Mouse (Mus musculus): ENCODE data around the gene Gm20696.

Gene Gm20696

GRCm38 (mm10) chr6:99546416-99546815 lies 120.2 kb downstream of the Gm20696 start:
- DNase-seq: no peak

DNA sequence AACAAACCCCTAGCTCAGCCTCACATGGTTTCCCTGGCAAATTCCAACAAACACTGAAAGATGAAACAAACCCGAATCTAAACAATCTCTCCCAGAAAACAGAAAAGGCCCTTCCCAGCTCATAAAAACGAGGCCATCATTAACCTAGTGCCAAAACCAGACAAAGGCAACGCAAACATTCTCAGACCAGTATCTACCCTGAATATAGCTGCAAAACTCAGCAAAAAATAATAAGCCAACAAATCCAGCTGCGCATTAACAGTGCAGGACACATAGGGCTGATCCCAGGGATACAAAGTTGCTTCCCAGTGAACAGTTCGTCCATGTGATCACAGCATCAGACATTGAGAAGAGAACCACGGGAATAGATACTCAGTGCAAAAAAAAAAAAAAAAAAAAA lies 121.2 kb downstream of the Gm20696 start:
- DNase-seq: no peak

DNA sequence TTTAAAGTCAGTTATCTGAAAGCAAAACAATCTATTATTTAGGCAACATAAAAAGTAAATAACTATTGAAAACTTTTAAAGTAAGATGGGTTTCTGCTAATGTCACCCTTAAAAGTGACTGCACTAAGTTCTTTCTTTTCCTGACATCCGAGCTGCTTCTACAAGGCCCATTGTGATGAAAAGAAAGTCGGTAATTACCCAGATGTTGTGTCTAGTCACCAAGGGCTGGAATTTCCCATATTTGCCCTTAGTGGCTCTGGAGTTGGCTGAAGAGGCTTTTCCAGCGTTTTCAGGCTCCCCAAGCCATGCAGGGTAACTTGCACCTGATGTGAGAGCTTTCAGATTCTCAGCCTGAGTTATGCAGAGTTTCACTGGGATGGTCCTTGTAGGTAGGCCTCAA lies 125.5 kb downstream of the Gm20696 start:
- no peak for DNase-seq

DNA sequence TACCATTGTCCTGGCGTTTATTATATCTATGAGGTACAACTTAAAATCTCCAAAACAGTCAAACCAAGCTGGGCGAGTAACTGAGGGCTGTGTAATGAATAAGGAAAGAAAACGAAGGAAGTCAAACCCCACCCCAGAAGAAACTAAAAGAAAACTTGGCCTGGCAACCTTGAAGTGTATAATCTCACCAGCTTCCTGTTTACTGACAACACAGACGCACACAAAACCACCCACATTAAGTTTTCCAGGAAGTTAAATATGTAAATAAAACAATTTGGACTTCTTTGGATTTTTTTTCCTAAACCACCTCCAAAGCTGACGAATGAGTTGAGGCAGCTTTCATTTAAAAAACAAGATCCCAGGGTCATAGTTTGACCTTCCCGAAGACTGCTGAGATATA lies 125.9 kb downstream of the Gm20696 start:
- no peak for DNase-seq

DNA sequence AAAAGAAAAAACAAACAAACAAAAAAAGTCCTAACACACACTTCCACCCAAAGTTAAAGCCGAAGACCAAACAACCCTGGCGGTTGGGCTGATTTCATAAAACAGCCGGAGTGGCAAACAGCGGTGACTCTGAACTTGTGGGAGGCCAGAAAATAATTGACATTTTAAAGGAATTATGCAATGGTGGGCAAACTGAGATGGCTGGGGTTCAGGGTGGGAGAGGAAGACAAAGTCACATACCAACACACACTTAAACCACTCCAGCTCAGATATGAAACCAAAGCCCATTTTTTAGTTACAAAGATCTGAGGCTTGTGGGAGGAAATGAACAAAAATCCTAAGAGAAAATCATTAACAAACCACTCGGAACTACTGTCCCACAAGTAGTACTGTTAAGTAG lies 126.5 kb downstream of the Gm20696 start:
- no peak for DNase-seq

DNA sequence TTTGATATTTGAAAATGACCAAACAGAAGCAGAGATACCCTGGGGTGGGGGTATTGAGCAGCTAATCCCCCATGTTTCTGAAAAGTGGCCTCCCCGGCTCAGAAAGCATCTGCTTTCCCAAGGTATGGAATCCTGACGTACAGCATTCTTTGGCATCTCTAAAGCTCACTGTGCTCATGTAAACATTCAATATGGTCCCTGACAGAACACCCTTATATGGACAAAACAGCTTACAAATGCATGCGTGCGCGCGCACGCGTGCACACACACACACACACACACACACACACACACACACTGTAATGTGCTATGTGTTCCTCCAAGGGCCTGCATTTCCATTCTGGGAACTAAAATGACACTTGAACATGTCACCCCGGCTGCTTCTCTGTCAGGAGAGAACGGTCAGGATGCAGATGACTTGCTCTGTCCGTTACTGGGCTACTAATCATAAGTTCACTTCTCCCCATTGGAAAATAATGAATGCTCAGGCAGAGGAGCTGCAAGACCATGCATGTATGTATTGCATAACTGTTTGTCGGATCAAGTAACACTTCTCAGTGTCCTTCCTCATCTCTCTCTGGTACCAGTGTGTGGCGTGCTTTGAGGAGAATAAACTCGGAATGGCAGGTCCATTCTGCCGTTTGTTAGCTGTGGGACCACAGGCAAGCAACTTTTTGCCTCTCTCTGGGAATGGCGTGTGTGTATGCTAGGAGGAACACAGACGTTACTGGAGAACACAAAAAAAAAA lies 128.2 kb downstream of the Gm20696 start:
- no peak for DNase-seq

DNA sequence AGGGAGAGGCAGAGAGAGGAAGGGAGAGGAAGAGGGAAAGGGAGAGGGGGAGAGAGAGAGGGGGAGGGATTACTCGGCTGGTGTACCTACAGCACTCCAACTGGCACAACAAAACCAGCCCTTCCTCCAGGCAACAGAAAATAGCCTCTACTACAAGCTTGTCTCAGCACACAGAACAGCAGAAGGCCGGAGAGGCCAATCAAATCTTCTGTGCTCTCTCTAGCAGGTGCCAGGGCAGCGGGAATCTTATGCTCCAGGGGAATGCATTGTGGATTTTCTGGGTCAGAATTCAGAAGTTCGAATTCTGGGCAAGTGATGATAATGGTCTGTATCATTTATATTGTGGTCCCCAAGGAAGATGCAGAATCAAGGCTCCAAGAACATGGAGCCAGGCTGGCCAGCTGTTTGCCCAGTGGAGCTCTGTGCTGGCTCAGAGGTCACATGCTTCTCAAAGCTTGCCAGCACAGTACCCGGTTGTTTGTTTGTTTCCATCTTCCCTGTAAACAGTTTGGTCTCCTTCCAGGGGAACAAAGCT lies 132.3 kb downstream of the Gm20696 start:
- peak; percentile 53 to 65 for DNase-seq

DNA sequence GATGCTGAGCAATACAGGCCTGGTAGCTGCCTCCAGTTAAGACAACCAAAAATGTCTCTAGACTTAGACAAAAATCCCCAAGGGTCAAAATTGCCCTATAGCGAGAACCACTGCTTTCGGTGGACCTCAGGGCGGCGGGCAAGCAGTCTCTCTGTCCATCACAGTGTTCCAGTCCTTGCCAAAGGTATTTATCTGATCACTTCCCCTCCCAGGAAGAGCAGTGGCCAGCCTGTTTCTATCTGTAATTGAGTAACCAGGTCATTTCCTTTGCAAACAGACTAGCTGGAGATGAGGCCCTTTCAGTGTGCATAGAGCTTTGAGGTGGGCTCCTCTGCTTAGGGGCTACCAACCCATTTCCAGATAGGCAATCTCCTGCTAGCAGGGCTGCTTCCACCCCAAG lies 134.1 kb downstream of the Gm20696 start:
- DNase-seq: no peak

GRCm38 (mm10) chr6:99528972-99529371 lies 137.6 kb downstream of the Gm20696 start:
- no peak for DNase-seq

- no peak for DNase-seq
Measured at GRCm38 (mm10) chr6:99527457-99528105, 139.0 kb downstream of the Gm20696 start.

- peak; percentile 28 to 54 for DNase-seq
Measured at GRCm38 (mm10) chr6:99525351-99525750, 141.2 kb downstream of the Gm20696 start.

- no peak for DNase-seq
Measured at GRCm38 (mm10) chr6:99523679-99524370, 142.8 kb downstream of the Gm20696 start.

GRCm38 (mm10) chr6:99523109-99523632 lies 143.4 kb downstream of the Gm20696 start:
- peak in 1 of 2 experiments; percentile 76 for DNase-seq

GRCm38 (mm10) chr6:99522359-99523108 lies 144.1 kb downstream of the Gm20696 start, which contains the start of gene Foxp1:
Foxp1 (minus strand) TSS chr6:99522721.
- peak; percentile 85 to 88 for DNase-seq

DNA sequence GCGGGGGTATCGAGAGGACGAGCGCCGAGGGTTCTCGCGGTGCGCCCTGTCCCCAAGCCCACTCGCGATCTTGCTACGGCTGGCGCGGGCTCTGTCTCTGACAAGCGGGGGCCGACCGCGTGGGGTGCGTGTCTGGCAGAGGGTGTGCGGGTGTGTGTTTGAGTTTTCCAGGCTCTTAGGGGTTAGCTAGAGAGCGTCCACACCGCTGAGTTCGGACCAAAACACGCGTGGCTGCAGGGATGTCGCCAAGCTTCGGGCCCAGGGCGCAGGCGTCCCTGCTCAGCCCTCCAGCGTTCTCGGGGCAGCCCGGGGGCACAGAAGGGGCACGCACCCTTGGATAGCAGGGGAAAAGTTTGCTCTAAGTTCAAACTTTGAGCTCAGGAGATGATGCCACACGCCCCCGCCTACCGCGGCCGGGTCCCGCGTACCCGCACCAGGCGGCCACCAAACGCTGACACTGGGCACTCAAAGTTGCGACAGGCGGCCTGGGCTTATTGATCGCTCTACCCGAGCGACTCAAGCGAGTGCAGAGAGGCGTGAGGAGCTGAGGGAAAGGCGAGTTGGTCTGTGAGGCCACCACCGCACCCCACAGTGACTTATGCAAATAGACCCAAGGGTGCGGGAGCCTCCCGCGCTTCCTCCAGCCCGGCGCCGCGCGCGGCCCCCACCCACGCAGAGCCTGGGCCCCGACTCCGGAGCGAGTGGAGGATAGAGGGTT lies 144.8 kb downstream of the Gm20696 start:
- peak; percentile 63 to 68 for DNase-seq

- DNase-seq: peak; percentile 34 to 61
Measured at GRCm38 (mm10) chr6:99521038-99521640, 145.5 kb downstream of the Gm20696 start.

GRCm38 (mm10) chr6:99520676-99521037 lies 145.9 kb downstream of the Gm20696 start:
- no peak for DNase-seq

GRCm38 (mm10) chr6:99519806-99520675 lies 146.6 kb downstream of the Gm20696 start:
- DNase-seq: peak; percentile 51 to 65

DNA sequence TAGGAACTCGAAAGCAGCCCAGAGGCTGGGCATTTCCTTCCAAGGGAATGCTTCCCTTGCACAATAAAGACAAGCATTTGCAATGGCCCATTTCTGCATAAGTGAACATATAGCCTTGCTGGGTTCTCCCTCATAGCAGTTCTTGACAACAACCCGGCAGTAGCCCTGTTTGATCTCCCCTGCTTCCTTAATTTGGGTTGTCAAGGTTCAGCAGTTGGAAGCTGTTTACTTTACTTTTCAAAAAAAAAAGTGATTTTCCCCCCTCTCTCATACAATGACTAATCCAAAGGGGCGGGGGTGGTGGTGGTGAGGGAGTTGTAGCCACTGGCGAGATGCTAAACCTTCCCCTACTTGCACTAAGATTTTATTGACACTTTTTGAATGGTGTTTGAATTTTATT lies 147.5 kb downstream of the Gm20696 start:
- no peak for DNase-seq

DNA sequence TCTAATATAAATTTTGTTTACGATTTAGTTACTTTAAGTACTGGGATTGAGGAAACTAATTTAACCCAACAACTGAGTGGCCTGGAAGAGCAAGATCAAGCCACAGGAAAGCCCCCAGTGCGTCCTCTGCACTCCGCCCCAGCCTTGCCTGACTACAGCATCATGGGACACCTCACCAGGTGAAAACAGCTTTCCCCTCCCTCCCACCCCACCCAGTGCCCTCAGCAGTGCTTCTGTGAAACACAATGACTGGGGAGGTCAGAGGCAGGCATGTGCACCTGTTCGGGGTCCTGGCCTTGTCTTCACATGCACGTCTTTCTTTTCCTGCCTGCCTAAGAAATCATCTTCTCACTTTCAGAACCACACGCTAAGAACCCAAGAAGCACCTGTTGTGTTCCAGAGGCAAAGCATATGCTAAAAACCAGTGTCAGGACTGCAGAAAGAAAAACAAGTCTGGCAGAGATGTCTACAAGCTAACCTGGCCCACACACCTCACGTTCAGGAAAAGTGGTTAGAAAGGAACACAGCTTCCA lies 150.9 kb downstream of the Gm20696 start:
- no peak for DNase-seq
